Mouse (Mus musculus) limb, embryonic 10.5 days (tissue): ENCODE measurements at regions not wholly inside any gene's neighbourhood (a gene's known extent, or its start where the extent isn't known, plus 50 kb on each side); places are given as distances from the start of the nearest gene placed in this dataset.
A peak's percentile ranks its signal among the peaks of the same experiment; 100 is the strongest.
"Not testable (repeated sequence)": the region's sequence is repeated elsewhere in the genome, so short reads cannot be mapped to it uniquely, and the experiment has no call there.

Source experiments
- DNase-seq: peaks from one replicate; pipeline ENCODE4 v3.0.0-alpha.2; 2017; ENCODE audit warnings: low spot score
- H3K27ac ChIP-seq: fragments of 300-500 bp; sonication (generic); 2 replicates; pipeline ENCODE4 v1.5.1; 2016; ENCODE audit warnings: mild to moderate bottlenecking
- H3K27me3 ChIP-seq: fragments of 300-500 bp; sonication (generic); 2 replicates; pipeline ENCODE4 v1.6.1; 2016; ENCODE audit warnings: low read depth, mild to moderate bottlenecking; ENCODE audit not compliant: poor library complexity, severe bottlenecking
- H3K36me3 ChIP-seq: fragments of 300-500 bp; sonication (generic); 2 replicates; pipeline ENCODE4 v1.6.1; 2016; ENCODE audit warnings: mild to moderate bottlenecking, moderate library complexity
- H3K4me1 ChIP-seq: fragments of 300-500 bp; sonication (generic); 2 replicates; pipeline ENCODE4 v1.6.1; 2016
- H3K4me3 ChIP-seq: fragments of 300-500 bp; sonication (generic); 2 replicates; pipeline ENCODE4 v1.5.1; 2016; ENCODE audit warnings: mild to moderate bottlenecking, moderate library complexity
- H3K9me3 ChIP-seq: fragments of 300-500 bp; sonication (generic); replicated peaks from 2 replicates; pipeline ENCODE4 v1.6.1; 2016; ENCODE audit warnings: mild to moderate bottlenecking
- WGBS: fragments of 180-500 bp; shearing (Covaris S2); methylation state at CpG from one replicate; pipeline ENCODE4 v1.1.7; 2016; 5-methylcytosine and 5-hydroxymethylcytosine counted together

DNA sequence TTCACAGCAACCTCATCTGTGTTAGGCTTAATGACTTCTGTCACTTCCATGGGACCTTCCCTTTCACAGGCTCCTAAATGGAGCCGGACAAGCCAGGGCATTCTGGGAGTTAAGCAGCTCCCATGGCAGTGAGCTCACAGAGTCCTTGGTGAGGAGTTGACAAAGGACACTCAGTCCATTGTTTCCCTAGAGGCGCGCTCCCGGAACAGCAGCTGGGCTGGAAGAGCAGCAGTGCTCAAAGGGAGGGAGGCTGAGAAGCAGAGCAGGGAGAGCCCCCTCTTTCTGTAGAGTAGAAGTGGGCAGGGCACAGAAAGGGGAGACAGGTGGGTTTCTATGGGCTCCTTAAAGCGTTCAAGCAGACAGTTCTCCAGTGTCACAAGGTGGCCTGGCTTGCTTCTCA is 124.3 kb upstream of the Haao start:
- H3K4me1 ChIP-seq, result peaks cover 50% of the 10 kb centered on the region
- 56% methylated on average over 5 of the region's 5 CpGs for WGBS
- peak overlapping the region; percentile 82 for H3K27ac ChIP-seq

DNA sequence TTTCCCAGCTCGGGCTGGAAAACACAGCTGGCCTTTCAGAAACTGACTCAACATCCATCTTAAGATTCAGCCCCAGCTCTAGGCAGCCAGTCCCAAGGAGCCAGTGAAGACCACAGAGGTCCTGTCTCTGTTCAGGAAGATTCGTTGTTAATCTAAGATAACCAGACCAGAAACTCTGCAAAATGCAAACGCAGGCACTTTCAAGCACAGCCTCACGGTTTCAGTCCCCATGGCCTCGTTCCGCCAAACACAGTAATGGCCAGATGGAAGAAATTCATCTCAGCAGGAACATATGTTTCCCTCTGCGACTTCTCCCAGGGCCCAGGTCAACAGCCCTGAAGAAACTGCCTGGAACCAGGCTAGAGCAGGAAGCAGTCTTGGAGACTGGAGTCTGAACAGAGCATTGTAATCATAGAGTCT is 121.7 kb upstream of the Haao start:
- H3K4me1 ChIP-seq, result peaks cover 64% of the 10 kb centered on the region
- peak overlapping the region; percentile 89 for H3K27ac ChIP-seq
- no peaks in the 10 kb centered on the region for H3K36me3 ChIP-seq
- no peak overlapping the region for H3K4me3 ChIP-seq
- no peaks in the 10 kb centered on the region for H3K27me3 ChIP-seq
- no peak for DNase-seq
- H3K9me3 ChIP-seq, result 0 out of 2 replicates have a peak, but pooled peaks cover 3% of the 10 kb centered on the region
- WGBS, result 40% methylated on average over 7 of the region's 7 CpGs

More for the DNA sequence above, 124.3 kb upstream of the Haao start:
- Histone ChIP-seq H3K27me3 (no peaks in the 10 kb centered on the region), H3K4me3 (no peak overlapping the region), H3K36me3 (no peaks in the 10 kb centered on the region), H3K9me3 (no peaks in the 10 kb centered on the region)
- no peak for DNase-seq

DNA sequence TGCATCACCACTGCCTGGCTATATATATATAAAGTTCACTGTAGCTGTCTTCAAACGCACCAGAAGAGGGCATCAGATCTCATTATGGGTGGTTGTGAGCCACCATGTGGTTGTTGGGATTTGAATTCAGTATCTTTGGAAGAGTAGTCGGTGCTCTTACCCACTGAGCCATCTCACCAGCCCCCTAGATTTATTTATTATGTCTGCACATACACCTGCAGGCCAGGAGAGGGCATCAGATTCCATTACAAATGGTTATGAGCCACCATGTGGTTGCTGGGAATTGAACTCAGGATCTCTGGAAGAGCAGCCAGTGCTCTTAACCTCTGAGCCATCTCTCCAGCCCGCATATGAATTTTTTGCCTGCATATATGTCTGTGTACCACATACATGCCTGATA is 120.4 kb upstream of the Haao start:
- DNase-seq, H3K36me3 ChIP-seq, H3K9me3 ChIP-seq, H3K27ac ChIP-seq, H3K27me3 ChIP-seq, H3K4me3 ChIP-seq: not testable (repeated sequence)
- WGBS, result 88% methylated on average over 3 of the region's 3 CpGs
- H3K4me1 ChIP-seq, result peaks cover 64% of the 10 kb centered on the region

DNA sequence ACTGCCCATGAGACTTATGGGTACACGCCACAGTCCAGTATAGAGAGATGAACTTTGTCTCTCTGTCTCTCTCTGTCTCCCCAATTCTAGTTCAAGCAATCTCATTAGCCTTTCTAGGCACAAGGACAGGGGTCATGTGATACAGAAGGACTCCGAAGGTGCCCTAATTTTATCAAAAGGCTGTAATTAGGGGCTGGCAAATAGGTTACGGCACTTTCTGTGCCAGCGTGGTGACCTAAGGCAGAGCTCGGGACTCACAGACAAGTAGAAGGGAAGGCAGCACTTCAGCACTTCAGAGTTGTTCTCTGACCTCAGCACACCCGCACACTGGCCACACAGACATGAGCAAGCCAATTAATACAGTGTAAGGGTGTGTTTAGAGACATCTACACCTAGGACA is 119.2 kb upstream of the Haao start:
- Histone ChIP-seq H3K4me3 (no peak overlapping the region), H3K36me3 (no peaks in the 10 kb centered on the region), H3K4me1 (peaks cover 64% of the 10 kb centered on the region), H3K27ac (peak overlapping the region; percentile 56), H3K9me3 (0 out of 2 replicates have a peak, but pooled peaks cover 3% of the 10 kb centered on the region), H3K27me3 (no peaks in the 10 kb centered on the region)
- no peak for DNase-seq
- WGBS, result 88% methylated on average over 6 of the region's 6 CpGs

DNA sequence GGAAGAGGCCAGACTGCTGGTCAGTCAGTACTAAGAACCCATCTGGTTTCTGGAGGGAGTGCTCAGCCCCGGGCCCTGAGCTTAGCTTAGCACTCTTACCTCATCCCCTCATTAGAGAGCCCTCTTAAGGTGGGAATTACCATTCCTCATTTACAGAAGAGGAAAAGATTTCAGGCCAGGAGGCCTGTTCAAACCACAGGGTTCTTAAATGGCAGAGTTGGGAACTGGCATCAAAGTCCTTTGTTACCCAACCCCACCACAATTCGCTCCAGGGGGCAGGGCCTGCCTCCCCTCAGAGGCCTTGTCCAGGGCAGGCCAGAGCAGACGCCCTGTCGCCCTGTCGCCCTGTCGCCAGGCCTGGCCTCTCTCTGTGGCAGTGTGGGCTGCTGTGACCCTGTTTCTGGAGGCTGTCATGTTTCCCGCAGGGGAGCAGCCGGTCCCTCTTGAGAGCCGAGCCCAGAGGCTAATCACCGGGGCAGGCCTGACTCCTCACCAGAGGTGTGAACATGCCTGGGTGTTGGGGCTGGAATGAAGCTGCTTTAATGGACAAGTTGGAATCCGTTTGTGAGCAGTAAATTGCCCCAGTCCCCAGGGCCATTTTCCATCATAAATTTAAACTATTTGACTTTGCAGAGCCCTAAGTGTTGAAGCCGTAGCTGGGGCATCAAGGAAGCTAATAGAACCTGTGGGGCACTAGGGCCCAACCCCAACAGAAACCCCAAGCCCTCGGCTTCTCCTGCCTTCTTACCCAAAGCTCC is 116.9 kb upstream of the Haao start:
- Histone ChIP-seq H3K9me3 (0 out of 2 replicates have a peak, but pooled peaks cover 3% of the 10 kb centered on the region), H3K4me3 (no peak overlapping the region), H3K27ac (peak overlapping the region; percentile 88), H3K4me1 (peaks cover 77% of the 10 kb centered on the region), H3K27me3 (no peaks in the 10 kb centered on the region), H3K36me3 (no peaks in the 10 kb centered on the region)
- peak; percentile 79 for DNase-seq
- 14% methylated on average over 13 of the region's 13 CpGs for WGBS

DNA sequence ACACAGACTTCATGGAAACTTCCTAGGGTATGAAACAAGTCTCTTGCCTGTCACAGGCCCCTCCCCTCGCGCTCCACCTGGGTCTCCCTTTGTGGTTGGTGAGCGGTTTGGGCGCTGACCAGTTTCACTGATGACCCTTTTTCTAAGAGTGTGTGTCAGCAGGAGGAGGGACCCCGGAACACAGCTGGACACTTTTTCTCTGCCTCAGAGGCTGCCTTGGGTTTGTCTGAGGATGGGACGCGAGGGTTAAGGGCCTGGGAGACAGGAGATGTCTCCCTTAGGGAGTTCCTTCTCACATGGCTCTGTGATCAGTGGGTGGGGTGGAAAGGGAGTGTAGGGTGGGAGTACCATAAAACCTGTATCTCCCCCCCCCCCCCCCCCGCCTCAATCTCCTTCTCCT is 115.8 kb upstream of the Haao start:
- Histone ChIP-seq H3K4me3 (no peak overlapping the region), H3K4me1 (peaks cover 79% of the 10 kb centered on the region), H3K27me3 (no peaks in the 10 kb centered on the region), H3K27ac (peak overlapping the region; percentile 88), H3K9me3 (0 out of 2 replicates have a peak, but pooled peaks cover 3% of the 10 kb centered on the region), H3K36me3 (no peaks in the 10 kb centered on the region)
- no peak for DNase-seq
- WGBS, result 65% methylated on average over 8 of the region's 8 CpGs

DNA sequence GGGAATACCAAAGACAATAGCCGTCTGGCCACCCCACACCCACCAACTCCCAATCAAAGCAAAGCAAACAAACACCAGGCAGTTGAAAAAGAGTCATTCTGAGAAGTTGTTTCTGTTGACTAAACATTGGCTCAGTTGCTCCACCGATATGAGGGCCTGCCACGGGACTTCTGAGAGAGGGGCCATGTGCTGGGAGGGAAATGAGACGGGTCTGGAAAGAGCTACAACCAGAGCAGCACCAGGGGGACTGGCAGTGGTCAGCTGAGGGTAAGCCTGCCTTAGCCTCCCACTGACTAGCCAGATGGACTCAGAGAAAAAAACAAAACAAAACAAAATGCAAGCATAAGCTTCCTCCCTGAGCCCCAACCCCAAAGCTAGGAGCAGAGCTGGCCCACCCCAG is 115.1 kb upstream of the Haao start:
- no peak for DNase-seq
- 0 out of 2 replicates have a peak, but pooled peaks cover 3% of the 10 kb centered on the region for H3K9me3 ChIP-seq
- H3K27me3 ChIP-seq, result no peaks in the 10 kb centered on the region
- peaks cover 86% of the 10 kb centered on the region for H3K4me1 ChIP-seq
- peak overlapping the region; percentile 88 for H3K27ac ChIP-seq
- WGBS, result 22% methylated on average over 4 of the region's 4 CpGs
- H3K36me3 ChIP-seq, result no peaks in the 10 kb centered on the region
- H3K4me3 ChIP-seq, result no peak overlapping the region

DNA sequence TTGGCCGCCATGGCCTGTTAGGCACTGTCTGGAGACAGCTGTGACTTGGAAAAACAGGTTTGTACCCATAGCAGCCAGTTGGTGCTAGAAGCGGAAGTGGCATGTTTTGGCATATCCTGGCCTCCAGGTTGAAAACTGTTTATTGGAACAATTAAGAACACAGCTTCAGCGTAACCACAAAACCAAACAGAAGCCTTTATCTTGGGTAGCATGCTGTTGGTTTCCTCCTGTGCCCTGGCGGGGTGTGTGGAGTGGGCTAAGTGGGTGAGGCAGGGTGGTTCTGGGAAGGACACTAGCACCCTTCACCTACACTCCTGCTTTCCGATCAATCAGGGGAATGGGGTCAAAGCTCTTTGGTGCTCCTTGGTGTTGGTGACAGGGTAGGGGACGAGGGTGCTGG is 114.4 kb upstream of the Haao start:
- peaks cover 91% of the 10 kb centered on the region for H3K4me1 ChIP-seq
- no peaks in the 10 kb centered on the region for H3K27me3 ChIP-seq
- 89% methylated on average over 6 of the region's 6 CpGs for WGBS
- H3K36me3 ChIP-seq, result no peaks in the 10 kb centered on the region
- H3K4me3 ChIP-seq, result no peak overlapping the region
- no peak for DNase-seq
- peak overlapping the region; percentile 88 for H3K27ac ChIP-seq
- H3K9me3 ChIP-seq, result 0 out of 2 replicates have a peak, but pooled peaks cover 3% of the 10 kb centered on the region

DNA sequence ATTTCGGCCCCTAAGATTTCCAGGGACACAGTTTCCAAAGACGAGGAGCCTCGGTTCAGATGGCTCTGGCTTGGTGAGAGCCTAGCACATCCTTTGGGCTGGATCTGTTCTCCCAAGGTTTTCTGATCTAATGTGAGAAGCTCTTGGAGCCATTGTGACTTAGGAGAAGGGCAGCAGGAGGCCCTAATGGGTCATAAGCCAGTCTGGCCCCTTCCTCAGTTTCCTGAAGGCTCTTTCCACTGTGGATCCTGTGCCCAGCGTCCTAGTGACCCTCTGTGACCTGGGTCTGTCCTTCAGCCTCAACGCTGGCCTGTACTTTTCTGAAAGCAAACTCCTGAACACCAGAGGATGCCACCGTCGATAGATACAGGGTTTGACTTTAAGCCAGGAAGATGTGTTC is 113.1 kb upstream of the Haao start:
- no peaks in the 10 kb centered on the region for H3K27me3 ChIP-seq
- WGBS, result 71% methylated on average over 7 of the region's 7 CpGs
- 0 out of 2 replicates have a peak, but pooled peaks cover 2% of the 10 kb centered on the region for H3K9me3 ChIP-seq
- H3K36me3 ChIP-seq, result no peaks in the 10 kb centered on the region
- DNase-seq, result no peak
- peaks cover 100% of the 10 kb centered on the region for H3K4me1 ChIP-seq
- H3K27ac ChIP-seq, result peak overlapping the region; percentile 88
- no peak overlapping the region for H3K4me3 ChIP-seq

DNA sequence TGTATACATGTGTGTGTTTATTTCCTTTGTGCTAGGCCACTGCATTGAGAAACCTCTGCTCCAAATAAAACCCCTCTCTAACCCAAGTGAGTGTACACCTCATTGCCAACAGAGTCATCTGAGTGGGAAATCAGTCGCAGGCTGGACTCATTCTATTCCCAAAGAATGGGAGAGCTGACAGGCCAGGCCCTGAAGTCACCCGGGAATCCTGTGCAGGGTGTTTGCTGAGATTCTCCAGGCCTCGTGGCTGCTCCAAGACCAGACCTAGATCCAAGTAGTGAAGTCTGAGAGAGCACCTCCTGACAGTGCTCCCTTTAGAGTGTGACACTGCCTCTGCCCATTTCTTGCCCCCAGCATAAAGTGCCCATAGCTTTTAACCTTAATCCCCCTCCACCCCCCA is 112.4 kb upstream of the Haao start:
- no peak overlapping the region for H3K4me3 ChIP-seq
- H3K4me1 ChIP-seq, result peaks cover 100% of the 10 kb centered on the region
- no peaks in the 10 kb centered on the region for H3K9me3 ChIP-seq
- no peaks in the 10 kb centered on the region for H3K36me3 ChIP-seq
- peak overlapping the region; percentile 88 for H3K27ac ChIP-seq
- WGBS, result 31% methylated on average over 3 of the region's 3 CpGs
- no peaks in the 10 kb centered on the region for H3K27me3 ChIP-seq
- DNase-seq, result no peak

DNA sequence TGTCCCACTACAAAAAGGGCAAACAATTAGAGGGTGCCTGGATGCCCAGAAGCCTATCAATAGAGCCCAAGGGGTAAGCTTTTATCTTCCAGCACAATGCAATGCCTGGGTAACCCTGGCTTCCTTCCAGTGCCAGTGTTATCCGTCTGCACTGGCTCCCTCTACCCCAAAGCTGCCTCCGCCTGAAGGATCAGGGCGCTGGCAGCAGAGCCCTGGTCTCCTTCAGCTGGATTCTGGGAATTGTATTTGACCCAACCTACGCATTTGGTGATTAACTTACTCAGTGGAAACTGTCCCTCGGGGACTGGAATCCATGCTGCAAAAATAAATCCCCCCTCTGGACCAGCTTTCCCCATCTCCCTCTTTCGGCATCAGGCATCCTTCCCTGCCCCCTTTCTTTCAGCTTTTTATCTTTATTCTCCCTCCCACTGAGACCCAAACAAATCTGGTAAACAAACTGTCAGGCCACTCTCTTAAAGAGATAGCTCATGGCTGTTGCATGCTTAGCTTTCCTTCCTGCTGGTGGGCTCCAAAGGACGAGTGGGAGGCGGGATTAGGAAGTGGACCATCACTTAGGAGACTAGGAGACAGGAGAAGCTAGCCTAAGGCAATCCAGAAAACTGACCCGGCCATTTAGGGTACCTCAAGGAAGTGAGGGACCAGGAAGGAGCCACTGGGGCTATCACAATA is 111.5 kb upstream of the Haao start:
- Histone ChIP-seq H3K4me1 (peaks cover 100% of the 10 kb centered on the region), H3K9me3 (no peaks in the 10 kb centered on the region), H3K27me3 (no peaks in the 10 kb centered on the region), H3K27ac (peak overlapping the region; percentile 88), H3K36me3 (no peaks in the 10 kb centered on the region), H3K4me3 (no peak overlapping the region)
- 39% methylated on average over 9 of the region's 9 CpGs for WGBS
- no peak for DNase-seq

DNA sequence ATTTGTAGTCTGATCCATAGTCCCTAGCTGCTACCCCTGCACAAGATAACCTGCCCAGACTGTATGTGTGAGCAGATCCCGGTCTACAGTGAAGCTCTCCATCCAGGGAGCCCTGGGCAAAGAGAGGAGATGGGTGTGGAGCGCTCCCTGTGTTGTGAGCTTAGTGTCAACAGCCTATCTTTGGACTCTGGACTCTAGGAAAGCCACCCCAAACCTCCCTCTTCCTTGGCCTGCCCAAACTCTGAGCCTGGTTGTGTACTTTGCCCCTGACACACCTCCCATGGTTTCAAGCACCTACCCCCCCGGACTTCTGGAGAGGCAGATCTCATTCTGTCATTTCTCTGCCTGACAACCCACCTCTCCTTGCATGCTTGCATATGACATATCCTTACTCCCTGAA is 110.9 kb upstream of the Haao start:
- H3K27me3 ChIP-seq, result no peaks in the 10 kb centered on the region
- peak overlapping the region; percentile 88 for H3K27ac ChIP-seq
- no peak overlapping the region for H3K4me3 ChIP-seq
- WGBS, result 85% methylated on average over 3 of the region's 3 CpGs
- no peak for DNase-seq
- no peaks in the 10 kb centered on the region for H3K9me3 ChIP-seq
- H3K4me1 ChIP-seq, result peaks cover 100% of the 10 kb centered on the region
- H3K36me3 ChIP-seq, result no peaks in the 10 kb centered on the region
